Mouse (Mus musculus): Measurements from ENCODE around the gene A030005L19Rik. TPM values are rescaled to one million over a fixed set of nuclear protein-coding genes. Genes with fewer than 3 reads are reported as not detected.
"Not testable (repeated sequence)": the region's sequence is repeated elsewhere in the genome, so short reads cannot be mapped to it uniquely, and the experiment has no call there.

The A030005L19Rik gene
- polyA plus RNA-seq (2014; fragmentation: Nextera tagmentation; extraction: Ambion mirVana), result not detected in 2 replicates

GRCm38 (mm10) chr1:82913025-82913424, at the start of gene A030005L19Rik:
A030005L19Rik (plus strand) TSS chr1:82913325.
- no peaks in the 10 kb centered on the region for H3K4me1 ChIP-seq (replicated peaks; ENCODE audit: control insufficient read depth, insufficient read depth, low read length)
- H3K27ac ChIP-seq, result no peak within 1 kb of the TSS
- H3K36me3 ChIP-seq (replicated peaks; ENCODE audit: control insufficient read depth, insufficient read depth), result no peaks in the 10 kb centered on the region
- H3K27me3 ChIP-seq (ENCODE audit: control insufficient read depth, insufficient read depth, low read length), result no peaks in the 10 kb centered on the region
- no peak within 1 kb of the TSS for H3K9ac ChIP-seq
- no peak within 1 kb of the TSS for H3K4me2 ChIP-seq (replicated peaks)
- no peak within 1 kb of the TSS for H3K4me3 ChIP-seq (replicated peaks; ENCODE audit: low read length)
- WGBS, result 94% methylated on average over 3 of the region's 3 CpGs
- ATAC-seq (ENCODE audit: low FRiP score), result no peak
- DNase-seq (ENCODE audit: low spot score), result no peak
- no peaks in the 10 kb centered on the region for H3K9me3 ChIP-seq (ENCODE audit: control insufficient read depth, low read length)

GRCm38 (mm10) chr1:82870202-82870601, 42.9 kb upstream of the A030005L19Rik start:
- no peaks in the 10 kb centered on the region for H3K27me3 ChIP-seq (ENCODE audit: control insufficient read depth, insufficient read depth, low read length)
- H3K27ac ChIP-seq, result no peak overlapping the region
- peaks cover 26% of the 10 kb centered on the region for H3K36me3 ChIP-seq (replicated peaks; ENCODE audit: control insufficient read depth, insufficient read depth)
- no peak overlapping the region for H3K9ac ChIP-seq
- H3K4me3 ChIP-seq (replicated peaks; ENCODE audit: low read length), result no peak overlapping the region
- DNase-seq (ENCODE audit: low spot score) (no peak), ATAC-seq (ENCODE audit: low FRiP score) (no peak)
- no peaks in the 10 kb centered on the region for H3K9me3 ChIP-seq (ENCODE audit: control insufficient read depth, low read length)
- H3K4me1 ChIP-seq (replicated peaks; ENCODE audit: control insufficient read depth, insufficient read depth, low read length), result no peaks in the 10 kb centered on the region
- no peak overlapping the region for H3K4me2 ChIP-seq (replicated peaks)
- 91% methylated on average over 3 of the region's 3 CpGs for WGBS

GRCm38 (mm10) chr1:82879172-82879571, 34.0 kb upstream of the A030005L19Rik start:
- H3K36me3 ChIP-seq (replicated peaks; ENCODE audit: control insufficient read depth, insufficient read depth), result peaks cover 48% of the 10 kb centered on the region
- H3K27ac ChIP-seq, result no peak overlapping the region
- ATAC-seq (ENCODE audit: low FRiP score) (no peak), DNase-seq (ENCODE audit: low spot score) (no peak)
- no peak overlapping the region for H3K4me2 ChIP-seq (replicated peaks)
- no peaks in the 10 kb centered on the region for H3K9me3 ChIP-seq (ENCODE audit: control insufficient read depth, low read length)
- WGBS, result 76% methylated on average over 2 of the region's 2 CpGs
- no peak overlapping the region for H3K9ac ChIP-seq
- no peaks in the 10 kb centered on the region for H3K27me3 ChIP-seq (ENCODE audit: control insufficient read depth, insufficient read depth, low read length)
- no peak overlapping the region for H3K4me3 ChIP-seq (replicated peaks; ENCODE audit: low read length)
- no peaks in the 10 kb centered on the region for H3K4me1 ChIP-seq (replicated peaks; ENCODE audit: control insufficient read depth, insufficient read depth, low read length)

- no peak overlapping the region for H3K4me3 ChIP-seq (replicated peaks; ENCODE audit: low read length)
- ATAC-seq (ENCODE audit: low FRiP score), result no peak
Observed at GRCm38 (mm10) chr1:82880196-82880595, 32.9 kb upstream of the A030005L19Rik start.

GRCm38 (mm10) chr1:82893269-82893668, 19.9 kb upstream of the A030005L19Rik start:
- no peak for DNase-seq (ENCODE audit: low spot score)
- no peak overlapping the region for H3K4me2 ChIP-seq (replicated peaks)
- 95% methylated on average over 7 of the region's 7 CpGs for WGBS
- H3K36me3 ChIP-seq (replicated peaks; ENCODE audit: control insufficient read depth, insufficient read depth), result peaks cover 63% of the 10 kb centered on the region
- H3K9me3 ChIP-seq (ENCODE audit: control insufficient read depth, low read length), result no peaks in the 10 kb centered on the region
- H3K9ac ChIP-seq, result no peak overlapping the region
- H3K4me1 ChIP-seq (replicated peaks; ENCODE audit: control insufficient read depth, insufficient read depth, low read length), result no peaks in the 10 kb centered on the region
- no peaks in the 10 kb centered on the region for H3K27me3 ChIP-seq (ENCODE audit: control insufficient read depth, insufficient read depth, low read length)
- ATAC-seq (ENCODE audit: low FRiP score), result no peak
- H3K4me3 ChIP-seq (replicated peaks; ENCODE audit: low read length), result no peak overlapping the region
- no peak overlapping the region for H3K27ac ChIP-seq

More at GRCm38 (mm10) chr1:82880196-82880595, 32.9 kb upstream of the A030005L19Rik start:
- peaks cover 53% of the 10 kb centered on the region for H3K36me3 ChIP-seq (replicated peaks; ENCODE audit: control insufficient read depth, insufficient read depth)
- no peak overlapping the region for H3K4me2 ChIP-seq (replicated peaks)
- no peaks in the 10 kb centered on the region for H3K4me1 ChIP-seq (replicated peaks; ENCODE audit: control insufficient read depth, insufficient read depth, low read length)
- no peaks in the 10 kb centered on the region for H3K9me3 ChIP-seq (ENCODE audit: control insufficient read depth, low read length)
- no peaks in the 10 kb centered on the region for H3K27me3 ChIP-seq (ENCODE audit: control insufficient read depth, insufficient read depth, low read length)
- 61% methylated on average over 8 of the region's 8 CpGs for WGBS
- H3K9ac ChIP-seq, result no peak overlapping the region
- no peak for DNase-seq (ENCODE audit: low spot score)
- no peak overlapping the region for H3K27ac ChIP-seq

- DNase-seq (ENCODE audit: low spot score), result no peak
- H3K4me3 ChIP-seq (replicated peaks; ENCODE audit: low read length), result no peak overlapping the region
- WGBS, result 93% methylated on average over 1 of the region's 1 CpGs
Observed at GRCm38 (mm10) chr1:82900567-82900966, 12.6 kb upstream of the A030005L19Rik start.

GRCm38 (mm10) chr1:82901201-82901600, 11.9 kb upstream of the A030005L19Rik start:
- Histone ChIP-seq H3K4me1 (replicated peaks; ENCODE audit: control insufficient read depth, insufficient read depth, low read length) (no peaks in the 10 kb centered on the region), H3K4me3 (replicated peaks; ENCODE audit: low read length) (no peak overlapping the region), H3K27me3 (ENCODE audit: control insufficient read depth, insufficient read depth, low read length) (no peaks in the 10 kb centered on the region), H3K9me3 (ENCODE audit: control insufficient read depth, low read length) (no peaks in the 10 kb centered on the region), H3K36me3 (replicated peaks; ENCODE audit: control insufficient read depth, insufficient read depth) (peaks cover 40% of the 10 kb centered on the region), H3K9ac (no peak overlapping the region), H3K4me2 (replicated peaks) (no peak overlapping the region), H3K27ac (no peak overlapping the region)
- DNase-seq (ENCODE audit: low spot score), result no peak
- WGBS, result 99% methylated on average over 3 of the region's 3 CpGs
- no peak for ATAC-seq (ENCODE audit: low FRiP score)

More at GRCm38 (mm10) chr1:82900567-82900966, 12.6 kb upstream of the A030005L19Rik start:
- no peaks in the 10 kb centered on the region for H3K9me3 ChIP-seq (ENCODE audit: control insufficient read depth, low read length)
- no peak for ATAC-seq (ENCODE audit: low FRiP score)
- H3K9ac ChIP-seq, result no peak overlapping the region
- no peak overlapping the region for H3K4me2 ChIP-seq (replicated peaks)
- no peak overlapping the region for H3K27ac ChIP-seq
- H3K27me3 ChIP-seq (ENCODE audit: control insufficient read depth, insufficient read depth, low read length), result no peaks in the 10 kb centered on the region
- H3K4me1 ChIP-seq (replicated peaks; ENCODE audit: control insufficient read depth, insufficient read depth, low read length), result no peaks in the 10 kb centered on the region
- H3K36me3 ChIP-seq (replicated peaks; ENCODE audit: control insufficient read depth, insufficient read depth), result peaks cover 40% of the 10 kb centered on the region

GRCm38 (mm10) chr1:82905886-82906285, 7.2 kb upstream of the A030005L19Rik start:
- H3K9ac ChIP-seq, result no peak overlapping the region
- H3K4me1 ChIP-seq (replicated peaks; ENCODE audit: control insufficient read depth, insufficient read depth, low read length), result no peaks in the 10 kb centered on the region
- DNase-seq (ENCODE audit: low spot score), result no peak
- no peak for ATAC-seq (ENCODE audit: low FRiP score)
- 55% methylated on average over 3 of the region's 3 CpGs for WGBS
- no peak overlapping the region for H3K27ac ChIP-seq
- H3K9me3 ChIP-seq (ENCODE audit: control insufficient read depth, low read length), result no peaks in the 10 kb centered on the region
- H3K4me2 ChIP-seq (replicated peaks), result no peak overlapping the region
- no peaks in the 10 kb centered on the region for H3K27me3 ChIP-seq (ENCODE audit: control insufficient read depth, insufficient read depth, low read length)
- no peak overlapping the region for H3K4me3 ChIP-seq (replicated peaks; ENCODE audit: low read length)
- peaks cover 17% of the 10 kb centered on the region for H3K36me3 ChIP-seq (replicated peaks; ENCODE audit: control insufficient read depth, insufficient read depth)

- 93% methylated on average over 5 of the region's 5 CpGs for WGBS
- H3K9ac ChIP-seq; H3K27ac ChIP-seq; DNase-seq (ENCODE audit: low spot score); ATAC-seq (ENCODE audit: low FRiP score); H3K36me3 ChIP-seq (replicated peaks; ENCODE audit: control insufficient read depth, insufficient read depth); H3K4me3 ChIP-seq (replicated peaks; ENCODE audit: low read length); H3K4me2 ChIP-seq (replicated peaks); H3K27me3 ChIP-seq (ENCODE audit: control insufficient read depth, insufficient read depth, low read length); H3K4me1 ChIP-seq (replicated peaks; ENCODE audit: control insufficient read depth, insufficient read depth, low read length); H3K9me3 ChIP-seq (ENCODE audit: control insufficient read depth, low read length): not testable (repeated sequence)
Observed at GRCm38 (mm10) chr1:82913434-82913833, 309 bp downstream of the A030005L19Rik start.

- Histone ChIP-seq H3K9me3 (ENCODE audit: control insufficient read depth, low read length) (no peaks in the 10 kb centered on the region), H3K9ac (no peak within 1 kb of the TSS), H3K4me1 (replicated peaks; ENCODE audit: control insufficient read depth, insufficient read depth, low read length) (no peaks in the 10 kb centered on the region), H3K27me3 (ENCODE audit: control insufficient read depth, insufficient read depth, low read length) (no peaks in the 10 kb centered on the region), H3K4me2 (replicated peaks) (no peak within 1 kb of the TSS), H3K36me3 (replicated peaks; ENCODE audit: control insufficient read depth, insufficient read depth) (no peaks in the 10 kb centered on the region), H3K27ac (no peak within 1 kb of the TSS), H3K4me3 (replicated peaks; ENCODE audit: low read length) (no peak within 1 kb of the TSS)
- WGBS, result 91% methylated on average over 6 of the region's 6 CpGs
- DNase-seq (ENCODE audit: low spot score), result no peak
- no peak for ATAC-seq (ENCODE audit: low FRiP score)
Observed at GRCm38 (mm10) chr1:82924650-82925049, 11.5 kb downstream of the A030005L19Rik start, which contains the start of gene A030014E15Rik. A030014E15Rik (plus strand) TSS chr1:82924917.
